Mouse (Mus musculus): Measurements from ENCODE around the gene Slc24a5.
"Not testable (repeated sequence)": the region's sequence is repeated elsewhere in the genome, so short reads cannot be mapped to it uniquely, and the experiment has no call there.

The Slc24a5 gene

DNA sequence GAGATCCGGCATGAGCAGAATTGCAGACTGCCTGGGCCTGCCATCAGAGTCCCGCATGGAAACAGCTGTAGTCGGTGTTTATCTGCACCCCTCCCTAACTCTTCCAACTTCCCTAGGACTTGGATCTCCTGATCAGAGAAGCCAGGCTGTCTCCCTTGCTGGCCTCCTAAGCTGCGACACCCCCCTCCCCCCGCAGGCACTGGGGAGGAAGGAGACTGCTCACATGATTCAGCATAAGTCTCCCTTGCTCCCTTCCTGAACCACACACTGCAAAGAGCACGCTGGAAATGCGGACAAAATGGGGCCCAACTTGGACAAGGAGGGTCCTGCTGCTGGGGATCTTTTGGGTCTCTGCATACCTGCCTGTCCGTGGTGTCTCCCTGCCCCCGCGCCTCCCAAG, at the start of gene Slc24a5:
Gene Slc24a5 (plus strand): TSS at position 231 of the 400 bp plus-strand sequence.
- DNase-seq (ENCODE audit: low spot score) = no peak

- peak; percentile 16 for DNase-seq (ENCODE audit: low spot score)
Measured at GRCm38 (mm10) chr2:125024386-125024785, 43.5 kb upstream of the Slc24a5 start.

GRCm38 (mm10) chr2:125026358-125027000, 41.4 kb upstream of the Slc24a5 start:
- no peak for DNase-seq (ENCODE audit: low spot score)

DNA sequence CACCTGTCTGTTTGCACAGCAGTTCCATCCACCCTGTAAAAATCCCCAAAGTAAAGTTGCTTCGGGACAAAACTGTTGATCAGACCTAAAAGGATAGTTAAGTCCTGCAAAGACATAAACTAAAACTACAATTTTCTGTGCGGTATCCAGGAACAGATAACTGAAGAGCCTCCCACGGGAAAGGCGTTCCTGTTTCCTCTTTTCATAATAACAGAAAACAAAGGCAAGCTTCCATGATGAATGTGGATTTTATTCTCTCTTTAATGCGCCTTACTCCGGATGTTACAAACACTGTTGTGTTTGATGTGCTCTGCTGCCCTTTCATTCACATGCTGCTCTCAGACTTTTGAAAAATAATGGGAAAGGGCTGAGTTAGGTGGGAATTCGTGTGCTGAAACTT, 37.3 kb upstream of the Slc24a5 start:
- DNase-seq (ENCODE audit: low spot score) = no peak

- DNase-seq (ENCODE audit: low spot score) = no peak
Measured at GRCm38 (mm10) chr2:125031111-125031510, 36.8 kb upstream of the Slc24a5 start.

DNA sequence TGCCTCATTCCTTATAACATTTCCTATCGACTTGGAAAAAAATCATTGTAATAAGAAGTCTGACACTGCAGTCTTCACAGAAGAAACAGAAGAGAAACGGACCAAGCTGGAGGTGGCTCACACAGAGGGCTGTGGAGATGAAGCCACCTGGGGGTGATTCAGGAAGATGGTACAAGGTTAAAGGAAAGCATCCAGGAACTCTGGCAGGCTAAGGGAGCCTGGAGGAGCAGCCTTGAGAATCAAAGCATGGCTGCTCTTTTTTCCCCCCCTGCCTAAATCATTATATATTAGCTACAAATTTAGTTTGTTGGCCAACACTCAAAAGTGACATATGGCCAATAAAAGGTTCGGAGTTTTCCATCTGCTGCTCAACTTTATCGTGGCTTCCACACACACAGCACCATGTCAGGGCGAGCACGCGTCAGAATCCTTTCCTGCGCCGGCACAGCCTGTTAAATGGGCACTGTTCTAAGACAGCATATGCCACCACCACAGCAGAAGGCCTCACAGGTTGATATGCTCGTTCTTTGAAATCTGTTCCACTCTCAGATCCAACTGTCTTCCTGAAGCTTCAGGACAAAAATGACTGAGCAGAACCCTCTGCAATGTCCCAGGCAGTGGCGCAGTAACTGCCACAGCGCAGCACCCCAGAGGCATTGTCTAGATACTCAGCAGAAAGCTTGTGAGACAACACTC, 36.2 kb upstream of the Slc24a5 start:
- no peak for DNase-seq (ENCODE audit: low spot score)

- no peak for DNase-seq (ENCODE audit: low spot score)
Measured at GRCm38 (mm10) chr2:125032258-125032973, 35.5 kb upstream of the Slc24a5 start.

- no peak for DNase-seq (ENCODE audit: low spot score)
Measured at GRCm38 (mm10) chr2:125033042-125033743, 34.7 kb upstream of the Slc24a5 start.

DNA sequence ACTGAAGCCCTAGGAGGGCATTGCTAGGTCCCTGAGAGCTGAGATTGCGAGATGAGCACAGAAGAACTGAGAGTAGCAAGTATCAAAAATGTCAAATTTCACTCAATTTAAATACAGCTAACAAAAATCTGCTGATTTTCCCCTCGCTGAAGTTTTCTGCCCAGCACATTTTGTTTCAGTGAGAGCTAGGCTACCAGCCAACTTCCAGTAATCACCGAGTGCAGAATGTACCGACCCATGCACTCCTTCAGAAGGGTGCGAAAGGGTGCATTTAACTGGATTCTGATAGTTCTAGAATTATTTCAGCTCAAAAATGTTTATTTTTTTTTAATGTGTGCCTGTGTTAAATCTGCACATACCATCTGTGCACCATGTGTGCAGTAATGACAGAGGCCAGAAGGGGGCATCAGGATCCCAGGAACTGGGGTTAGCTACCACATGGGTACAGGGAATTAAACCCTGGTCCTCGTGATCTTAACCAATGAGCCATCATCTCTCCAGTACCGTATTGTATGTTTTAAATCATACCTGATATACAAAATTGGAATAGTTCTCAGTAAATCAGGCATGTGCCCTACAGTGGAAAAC, 12.5 kb upstream of the Slc24a5 start:
- DNase-seq (ENCODE audit: low spot score) = no peak

- peak; percentile 12 for DNase-seq (ENCODE audit: low spot score)
Measured at GRCm38 (mm10) chr2:125057250-125057815, 10.6 kb upstream of the Slc24a5 start.

GRCm38 (mm10) chr2:125061451-125061850, 6.5 kb upstream of the Slc24a5 start:
- DNase-seq (ENCODE audit: low spot score) = no peak

- DNase-seq (ENCODE audit: low spot score) = no peak
Measured at GRCm38 (mm10) chr2:125062944-125063343, 5.0 kb upstream of the Slc24a5 start.

- no peak for DNase-seq (ENCODE audit: low spot score)
Measured at GRCm38 (mm10) chr2:125067373-125067772, 551 bp upstream of the Slc24a5 start.

DNA sequence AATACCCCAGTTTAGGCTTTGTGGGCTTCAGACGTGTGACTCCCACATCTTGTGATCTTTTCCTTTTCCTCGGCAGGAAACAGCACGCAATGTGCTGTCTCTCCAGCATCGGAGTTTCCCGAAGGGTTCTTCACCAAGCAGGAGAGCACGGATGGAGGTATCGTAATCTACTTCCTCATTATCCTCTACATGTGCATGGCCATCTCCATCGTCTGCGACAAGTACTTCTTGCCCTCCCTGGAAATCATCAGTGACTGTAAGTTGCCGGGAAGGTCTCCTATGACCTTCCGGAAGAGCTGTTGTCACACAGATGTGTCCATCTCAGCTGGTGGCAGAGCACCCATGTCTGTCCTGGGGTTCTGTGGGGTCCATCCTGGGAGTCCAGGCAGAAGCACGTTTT, 772 bp downstream of the Slc24a5 start:
- no peak for DNase-seq (ENCODE audit: low spot score)

DNA sequence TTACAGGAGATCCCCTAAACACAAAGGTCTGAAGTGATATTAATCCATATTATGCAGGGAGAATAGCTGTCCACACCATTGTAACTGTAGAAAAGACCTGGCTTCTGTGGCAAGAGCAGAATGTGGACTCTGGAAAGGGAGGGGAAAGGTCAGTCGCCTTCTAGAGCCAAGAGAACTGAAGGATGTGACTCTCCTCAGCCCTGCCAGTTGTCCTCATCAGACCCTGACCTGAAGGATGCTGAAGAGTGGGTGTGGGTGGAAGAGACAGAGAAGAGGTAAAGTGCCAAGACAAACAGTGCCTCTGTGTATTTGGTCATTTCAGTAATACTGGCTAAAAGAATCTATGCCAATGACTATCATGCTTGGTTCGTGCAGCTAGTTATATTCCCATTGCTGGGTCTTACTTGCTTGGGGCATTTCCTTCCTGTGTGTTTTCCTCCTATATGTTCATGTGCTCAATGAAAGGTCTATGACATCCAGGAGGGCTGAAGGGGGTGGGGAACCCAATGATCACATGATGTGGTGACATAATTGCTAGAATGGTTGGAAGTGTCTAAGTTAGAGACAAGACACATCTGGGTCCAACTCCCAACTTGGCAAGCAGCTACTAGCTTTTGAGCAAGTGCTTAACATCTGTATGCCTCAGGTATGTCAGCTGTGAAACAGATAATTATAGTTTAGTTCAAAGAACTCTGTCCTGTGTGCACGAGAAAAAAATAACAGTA, 5.3 kb downstream of the Slc24a5 start:
- no peak for DNase-seq (ENCODE audit: low spot score)

DNA sequence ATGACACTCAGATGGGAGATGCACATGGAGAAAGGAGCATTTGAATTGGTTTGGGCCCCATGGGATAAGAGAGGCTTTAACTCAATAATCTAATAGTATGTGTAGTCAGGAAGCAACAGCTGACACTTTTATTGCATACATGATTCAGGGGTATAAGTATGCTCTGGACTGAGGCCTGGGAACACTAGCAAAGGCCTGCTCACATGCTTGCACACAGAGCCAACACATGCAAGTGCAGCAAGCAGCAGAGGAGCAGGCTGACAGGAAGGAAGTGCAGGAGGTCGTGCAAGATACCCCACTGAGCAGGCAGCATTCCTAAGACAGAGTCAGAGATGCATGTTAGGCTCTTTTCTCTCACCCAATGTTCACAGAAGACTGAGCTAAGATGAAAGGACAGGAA, 16.0 kb downstream of the Slc24a5 start:
- DNase-seq (ENCODE audit: low spot score) = no peak

DNA sequence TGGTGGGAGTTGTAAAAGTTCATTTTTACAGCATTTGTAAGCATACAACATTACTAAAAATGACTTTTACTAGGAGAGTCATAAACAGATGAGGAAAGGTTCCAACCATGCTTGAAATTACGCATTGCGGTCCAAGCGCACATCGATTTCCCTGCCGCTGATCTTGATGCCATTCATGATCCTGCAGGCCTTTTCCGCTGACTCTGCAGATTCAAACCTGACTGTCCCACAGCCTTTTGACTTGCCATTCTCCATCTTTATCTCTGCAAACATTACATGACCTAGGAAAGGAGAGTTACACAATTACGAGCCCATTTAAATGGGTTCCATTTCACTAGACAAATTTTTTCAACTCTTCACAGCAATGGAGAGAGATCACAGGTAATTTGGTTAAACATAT, 20.8 kb downstream of the Slc24a5 start:
- DNase-seq (ENCODE audit: low spot score) = no peak

- not testable (repeated sequence) for DNase-seq (ENCODE audit: low spot score)
Measured at GRCm38 (mm10) chr2:125092123-125092522, 24.2 kb downstream of the Slc24a5 start.

- DNase-seq (ENCODE audit: low spot score) = not testable (repeated sequence)
Measured at GRCm38 (mm10) chr2:125104491-125104890, 36.6 kb downstream of the Slc24a5 start.

- DNase-seq (ENCODE audit: low spot score) = not testable (repeated sequence)
Measured at GRCm38 (mm10) chr2:125106536-125106935, 38.6 kb downstream of the Slc24a5 start.

All from urinary bladder, postnatal 14 days (tissue).